Mouse (Mus musculus) kidney, embryonic 14.5 days (tissue): ENCODE data around the gene Hmg20b. TPM values are rescaled to one million over a fixed set of nuclear protein-coding genes. Genes with fewer than 3 reads are reported as not detected.

Source experiments
- ATAC-seq: fragments of 200-750 bp; cut with Nextera tagmentation; 2 replicates; pipeline ENCODE4 v1.8.0; 2017; ENCODE audit warnings: moderate number of reproducible peaks, mild to moderate bottlenecking, moderate TSS enrichment, moderate library complexity; ENCODE audit not compliant: low FRiP score, low TSS enrichment
- H3K27ac ChIP-seq: fragments of 300-500 bp; sonication (generic); 2 replicates; pipeline ENCODE4 v1.5.1; 2014; ENCODE audit warnings: low read depth, mild to moderate bottlenecking, low read length, moderate library complexity, mixed read lengths
- H3K27me3 ChIP-seq: fragments of 300-500 bp; sonication (generic); 2 replicates; pipeline ENCODE4 v1.6.1; 2014; ENCODE audit warnings: mild to moderate bottlenecking, low read length; ENCODE audit not compliant: control insufficient read depth, insufficient read depth
- H3K36me3 ChIP-seq: fragments of 300-500 bp; sonication (generic); 2 replicates; pipeline ENCODE4 v1.6.1; 2014; ENCODE audit warnings: low read length, mixed read lengths; ENCODE audit not compliant: control insufficient read depth, insufficient read depth
- H3K4me1 ChIP-seq: fragments of 300-500 bp; sonication (generic); 2 replicates; pipeline ENCODE4 v1.6.1; 2014; ENCODE audit warnings: low read length, mixed read lengths; ENCODE audit not compliant: control insufficient read depth, insufficient read depth
- H3K4me2 ChIP-seq: fragments of 300-500 bp; sonication (generic); replicated peaks from 2 replicates; pipeline ENCODE4 v1.6.1; 2014; ENCODE audit warnings: low read depth, mild to moderate bottlenecking, low read length
- H3K4me3 ChIP-seq: fragments of 300-500 bp; sonication (generic); 2 replicates; pipeline ENCODE4 v1.5.1; 2014; ENCODE audit warnings: mild to moderate bottlenecking, low read length
- H3K9ac ChIP-seq: fragments of 300-500 bp; sonication (generic); 2 replicates; pipeline ENCODE4 v1.6.1; 2014; ENCODE audit warnings: low read depth, mild to moderate bottlenecking, low read length, moderate library complexity
- H3K9me3 ChIP-seq: fragments of 300-500 bp; sonication (generic); 2 replicates; pipeline ENCODE4 v1.6.1; 2016; ENCODE audit warnings: low read length; ENCODE audit not compliant: control insufficient read depth
- WGBS: fragments of 180-500 bp; shearing (Covaris S2); extraction: QIAGEN DNeasy Blood & Tissue Kit; methylation state at CpG from one replicate; pipeline ENCODE4 v1.1.7; 2014; 5-methylcytosine and 5-hydroxymethylcytosine counted together
- polyA plus RNA-seq: library from polyadenylated mRNA; unstranded; fragments of >200 nt; fragmentation: Nextera tagmentation; extraction: Ambion mirVana; gene quantifications from 2 replicates; pipeline ENCODE4 v1.2.1, GENCODE M21; 2014

The Hmg20b gene
- polyA plus RNA-seq, 1 experiment from 2014 or later = 115 TPM

DNA sequence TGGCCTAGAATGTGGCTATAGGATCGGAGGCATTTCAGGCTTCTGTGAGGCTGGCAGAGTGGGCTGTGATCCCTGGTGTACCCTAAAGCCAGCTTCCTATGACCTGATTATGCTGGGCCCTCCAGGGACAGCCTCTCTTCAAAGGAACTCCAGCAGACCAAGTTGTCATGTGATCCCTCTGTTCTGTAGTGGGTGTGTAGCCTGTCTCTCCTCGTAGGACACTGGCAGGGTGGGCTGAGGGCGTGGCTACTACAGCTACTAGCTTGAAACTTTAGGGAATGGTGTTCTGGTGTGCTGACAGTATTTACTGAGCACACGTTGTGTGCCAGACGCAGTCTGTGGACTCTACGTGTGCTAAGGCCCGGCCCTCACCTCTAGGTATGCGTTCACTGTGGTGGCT lies 10.4 kb upstream of the Hmg20b start:
- WGBS = 66% methylated on average over 8 of the region's 8 CpGs
- no peak for ATAC-seq
- peaks cover 2% of the 10 kb centered on the region; the same call in 1 of the 2 replicates for H3K36me3 ChIP-seq

DNA sequence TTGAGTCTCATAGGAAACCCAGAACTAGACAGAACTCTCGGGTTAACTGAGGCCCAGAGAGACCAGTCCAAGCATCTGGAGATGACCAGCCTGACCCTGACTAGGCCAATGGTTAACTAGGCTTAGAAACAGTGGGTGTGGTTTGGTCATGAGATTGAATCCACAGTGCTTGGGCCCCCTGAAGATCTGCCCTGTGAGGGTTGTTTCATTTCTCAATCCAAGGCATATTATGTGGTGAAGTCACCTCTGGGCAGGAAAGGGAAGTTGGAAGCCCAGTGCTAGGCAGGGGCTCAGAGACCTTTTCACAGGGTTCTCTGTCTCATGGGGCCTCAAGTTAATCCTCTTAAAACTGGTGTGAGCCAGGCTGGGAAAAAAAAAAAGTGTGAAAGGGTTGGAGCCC lies 8.6 kb upstream of the Hmg20b start:
- Histone ChIP-seq H3K4me1 (peaks cover 27% of the 10 kb centered on the region), H3K27ac (no peak overlapping the region), H3K27me3 (peaks cover 6% of the 10 kb centered on the region), H3K4me3 (no peak overlapping the region), H3K9me3 (no peaks in the 10 kb centered on the region), H3K4me2 (peak overlapping the region; percentile 99), H3K36me3 (peaks cover 2% of the 10 kb centered on the region; the same call in 1 of the 2 replicates), H3K9ac (peak overlapping the region; percentile 76; the same call in 1 of the 2 replicates)
- 55% methylated on average over 1 of the region's 1 CpGs for WGBS
- no peak for ATAC-seq

More for the DNA sequence above, 10.4 kb upstream of the Hmg20b start:
- Histone ChIP-seq H3K9me3 (no peaks in the 10 kb centered on the region), H3K4me1 (peaks cover 39% of the 10 kb centered on the region), H3K27me3 (peaks cover 14% of the 10 kb centered on the region), H3K27ac (no peak overlapping the region), H3K9ac (no peak overlapping the region), H3K4me3 (no peak overlapping the region), H3K4me2 (no peak overlapping the region)

DNA sequence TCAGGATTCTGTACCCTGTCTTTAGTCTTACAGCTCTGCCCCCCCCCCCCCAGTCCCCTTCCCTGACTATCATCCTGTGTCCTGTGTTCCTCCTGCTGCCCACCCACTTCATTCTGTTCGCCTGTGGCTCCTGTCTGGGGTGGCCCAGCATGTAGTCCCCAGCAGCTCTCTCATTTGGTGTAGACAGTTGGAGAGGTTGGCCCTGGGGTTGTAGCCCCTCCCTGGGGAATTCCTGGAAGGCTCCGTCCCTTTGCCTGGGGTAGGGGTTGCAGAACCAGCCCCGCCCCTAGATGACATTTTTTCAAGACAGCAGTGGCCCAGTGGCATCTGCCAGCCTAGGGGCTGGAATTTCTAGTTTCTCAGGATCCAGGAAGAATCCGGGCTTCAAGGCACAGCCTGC lies 7.9 kb upstream of the Hmg20b start:
- peaks cover 2% of the 10 kb centered on the region; the same call in 1 of the 2 replicates for H3K36me3 ChIP-seq
- 40% methylated on average over 4 of the region's 4 CpGs for WGBS
- peak overlapping the region; percentile 82 for H3K4me3 ChIP-seq
- no peaks in the 10 kb centered on the region for H3K9me3 ChIP-seq
- H3K4me2 ChIP-seq = peak overlapping the region; percentile 99
- ATAC-seq = no peak
- peaks cover 21% of the 10 kb centered on the region; the same call in 1 of the 2 replicates for H3K4me1 ChIP-seq
- H3K27me3 ChIP-seq = peaks cover under 1% of the 10 kb centered on the region; the same call in 1 of the 2 replicates
- H3K9ac ChIP-seq = peak overlapping the region; percentile 76
- no peak overlapping the region for H3K27ac ChIP-seq

DNA sequence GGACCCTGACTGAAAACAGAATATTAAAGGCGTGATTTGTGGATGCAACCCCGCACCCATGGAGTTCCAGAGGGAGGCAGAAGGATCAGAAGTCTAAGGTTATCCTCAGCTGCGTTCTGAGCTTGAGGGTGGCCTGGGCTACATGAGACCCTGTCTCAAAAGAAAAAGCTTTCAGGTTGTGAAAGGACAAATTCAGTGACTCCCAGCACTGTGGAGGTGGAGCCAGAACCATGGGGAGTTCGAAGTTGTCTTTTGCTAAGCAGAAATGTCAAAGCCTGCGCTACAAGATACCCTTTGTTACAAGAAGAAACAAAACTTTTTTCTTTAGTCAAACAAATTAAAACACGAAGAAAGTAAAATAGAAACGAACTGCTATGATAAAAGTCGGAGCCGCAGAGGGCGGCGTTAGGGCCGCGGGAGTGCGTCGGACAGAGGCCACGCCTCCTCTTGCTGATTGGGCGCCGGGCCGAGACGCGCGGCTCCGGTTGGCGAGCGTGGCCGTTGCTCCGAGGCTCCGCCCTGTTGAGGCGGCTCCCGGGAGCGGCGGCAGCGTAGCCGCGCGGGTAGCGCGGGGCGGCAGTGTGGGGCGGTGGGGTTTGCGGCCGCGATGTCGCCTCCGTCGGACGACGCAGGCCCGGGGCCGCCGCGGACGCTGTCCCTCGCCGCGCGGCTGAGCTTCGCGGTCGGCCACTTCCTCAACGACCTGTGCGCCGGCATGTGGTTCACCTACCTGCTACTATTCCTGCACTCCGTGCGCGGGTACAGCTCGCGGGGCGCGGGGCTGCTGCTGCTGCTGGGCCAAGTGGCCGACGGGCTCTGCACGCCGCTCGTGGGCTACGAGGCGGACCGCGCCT lies 6.9 kb upstream of the Hmg20b start, which contains the start of gene Mfsd12:
Gene Mfsd12, plus strand, starts transcription at position 501 of the 854 bp plus-strand sequence.
- Histone ChIP-seq H3K27ac (no peak within 1 kb of the TSS), H3K4me1 (peaks cover 16% of the 10 kb centered on the region; the same call in 1 of the 2 replicates)
- 2% methylated on average over 66 of the region's 79 CpGs for WGBS

DNA sequence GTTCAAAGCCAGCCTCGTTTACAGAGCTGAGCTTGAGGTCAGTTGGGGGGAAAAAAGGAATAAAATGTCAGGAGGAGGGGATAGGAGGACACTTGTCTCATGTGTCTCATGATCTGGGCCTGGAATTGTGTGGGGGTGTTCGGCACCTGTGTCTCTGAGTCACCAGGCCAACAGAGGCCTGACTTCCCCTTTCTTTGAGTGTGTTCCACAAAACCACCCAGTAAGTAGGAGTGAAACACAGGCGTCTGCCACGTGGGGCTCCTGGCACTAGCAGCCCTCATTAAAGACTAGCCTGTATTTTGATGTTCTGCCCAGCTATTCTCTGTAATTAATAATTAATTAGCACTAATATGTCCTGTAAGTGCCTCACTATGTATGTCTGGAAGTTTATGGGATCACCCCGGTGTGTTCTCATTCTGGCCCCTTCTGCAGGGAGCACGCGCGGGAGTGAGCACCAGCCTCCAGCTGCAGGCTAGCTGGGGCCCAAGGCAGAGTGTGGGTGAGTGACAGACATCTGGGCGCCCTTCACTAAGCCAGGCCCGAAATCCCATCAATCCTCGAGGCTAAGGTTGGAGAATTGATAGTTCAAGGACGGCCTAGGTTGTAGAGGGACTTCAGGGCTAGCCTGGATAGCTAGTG lies 6.2 kb upstream of the Hmg20b start:
- no peak overlapping the region for H3K27ac ChIP-seq
- H3K27me3 ChIP-seq = no peaks in the 10 kb centered on the region
- peaks cover 16% of the 10 kb centered on the region; the same call in 1 of the 2 replicates for H3K4me1 ChIP-seq
- H3K4me2 ChIP-seq = peak overlapping the region; percentile 99
- no peak overlapping the region for H3K4me3 ChIP-seq
- no peaks in the 10 kb centered on the region for H3K36me3 ChIP-seq
- H3K9me3 ChIP-seq = no peaks in the 10 kb centered on the region
- WGBS = 50% methylated on average over 12 of the region's 12 CpGs
- no peak overlapping the region for H3K9ac ChIP-seq
- no peak for ATAC-seq

More for the DNA sequence above, 6.9 kb upstream of the Hmg20b start, which contains the start of gene Mfsd12:
- peak within 1 kb of the TSS; percentile 76 for H3K9ac ChIP-seq
- H3K27me3 ChIP-seq = no peaks in the 10 kb centered on the region
- ATAC-seq = peak; percentile 90
- H3K9me3 ChIP-seq = no peaks in the 10 kb centered on the region
- peak within 1 kb of the TSS; percentile 99 for H3K4me2 ChIP-seq
- peaks cover 2% of the 10 kb centered on the region; the same call in 1 of the 2 replicates for H3K36me3 ChIP-seq
- peak within 1 kb of the TSS; percentile 82 for H3K4me3 ChIP-seq

DNA sequence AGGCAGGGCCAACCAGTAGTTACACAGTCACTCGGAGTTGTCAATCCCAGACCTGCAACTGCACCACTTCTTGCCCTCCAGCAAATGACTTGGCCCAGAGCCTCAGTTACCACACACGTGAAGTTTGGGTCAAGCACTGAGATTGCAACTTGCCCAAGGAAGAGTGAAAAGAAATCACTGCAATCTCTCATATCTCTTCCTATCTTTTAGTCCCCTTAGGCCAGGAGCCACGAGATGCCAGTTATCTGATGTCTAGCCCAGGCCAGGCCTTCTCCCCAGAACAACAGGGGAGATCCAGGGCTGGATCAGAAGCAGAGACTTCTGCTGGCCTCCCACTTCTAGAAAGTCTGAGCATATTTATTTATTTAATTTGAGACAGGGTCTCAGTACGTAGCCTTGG lies 5.3 kb upstream of the Hmg20b start:
- 86% methylated on average over 4 of the region's 4 CpGs for WGBS
- H3K27me3 ChIP-seq = no peaks in the 10 kb centered on the region
- H3K4me1 ChIP-seq = peaks cover 12% of the 10 kb centered on the region; the same call in 1 of the 2 replicates
- ATAC-seq = no peak
- H3K27ac ChIP-seq = no peak overlapping the region
- H3K4me2 ChIP-seq = no peak overlapping the region
- no peak overlapping the region for H3K4me3 ChIP-seq
- no peaks in the 10 kb centered on the region for H3K9me3 ChIP-seq
- H3K9ac ChIP-seq = no peak overlapping the region
- no peaks in the 10 kb centered on the region for H3K36me3 ChIP-seq

DNA sequence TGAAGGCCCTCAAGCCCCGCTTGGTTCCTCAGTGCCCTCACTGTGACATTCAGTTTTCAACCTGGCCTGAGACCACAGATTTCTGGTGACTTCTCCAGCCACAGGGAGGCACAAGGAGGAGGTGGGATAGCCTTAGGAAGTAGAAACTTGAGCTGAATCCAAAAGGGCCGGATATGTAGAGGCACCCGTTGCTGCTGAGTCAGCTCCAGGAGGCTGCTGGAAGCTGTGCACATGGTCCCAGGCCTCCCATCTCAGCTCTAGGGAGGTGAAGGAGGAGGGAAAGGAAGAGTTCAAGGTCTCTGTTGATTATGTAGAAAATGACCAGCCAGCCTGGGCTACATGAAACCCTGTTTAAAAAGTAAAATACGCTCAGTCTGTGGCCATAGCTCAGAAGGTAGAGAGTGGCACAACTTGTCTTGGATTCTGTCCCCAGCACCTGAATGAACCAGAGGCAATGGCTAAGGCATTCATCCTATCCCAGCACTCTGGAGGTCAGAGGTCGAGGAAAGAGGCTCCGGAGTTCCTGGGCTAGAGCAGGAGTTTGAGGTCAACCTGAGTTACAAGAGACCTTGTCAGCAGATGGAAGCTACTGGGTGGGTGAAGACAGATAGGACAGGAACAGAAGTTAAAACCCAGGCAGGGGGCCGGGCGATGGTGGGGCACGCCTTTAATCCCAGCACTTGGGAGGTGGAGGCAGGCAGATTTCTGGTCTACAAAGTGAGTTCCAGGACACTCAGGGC lies 4.6 kb upstream of the Hmg20b start:
- no peaks in the 10 kb centered on the region for H3K9me3 ChIP-seq
- peaks cover 12% of the 10 kb centered on the region; the same call in 1 of the 2 replicates for H3K4me1 ChIP-seq
- H3K4me3 ChIP-seq = no peak overlapping the region
- no peak overlapping the region for H3K27ac ChIP-seq
- 67% methylated on average over 9 of the region's 9 CpGs for WGBS
- H3K36me3 ChIP-seq = no peaks in the 10 kb centered on the region
- no peak overlapping the region for H3K4me2 ChIP-seq
- no peak overlapping the region for H3K9ac ChIP-seq
- H3K27me3 ChIP-seq = no peaks in the 10 kb centered on the region
- no peak for ATAC-seq

DNA sequence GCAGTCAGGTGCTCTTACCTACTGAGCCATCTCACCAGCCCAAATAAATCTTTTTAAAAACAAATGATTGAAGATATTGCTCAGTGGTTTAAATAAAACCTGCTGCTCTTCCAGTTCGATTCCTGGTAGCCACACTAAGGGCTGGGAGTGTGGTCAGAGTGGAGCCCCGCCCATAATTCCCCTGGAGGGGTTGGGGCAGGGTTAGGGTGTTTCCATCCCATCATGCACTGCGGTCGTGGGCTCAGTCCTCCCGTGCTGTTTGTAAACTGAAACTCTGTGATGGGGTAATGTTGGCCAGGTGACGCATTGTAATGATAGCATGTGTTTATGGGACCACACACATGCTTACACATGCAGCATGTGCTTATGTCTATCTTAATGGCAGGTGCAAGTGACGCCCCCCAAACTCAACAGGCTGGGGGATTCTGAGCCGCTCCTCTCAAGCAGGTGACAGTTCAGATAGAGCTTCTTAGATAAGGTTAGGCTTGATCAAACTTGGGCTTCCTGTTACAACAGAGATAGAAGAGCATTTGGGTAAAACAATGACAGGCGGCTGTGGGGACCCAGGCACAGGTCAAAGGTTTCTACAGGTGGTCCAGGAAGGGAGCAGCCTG lies 1.5 kb upstream of the Hmg20b start:
- 23% methylated on average over 9 of the region's 9 CpGs for WGBS
- no peak for ATAC-seq
- no peaks in the 10 kb centered on the region for H3K9me3 ChIP-seq
- H3K27me3 ChIP-seq = no peaks in the 10 kb centered on the region
- no peak overlapping the region for H3K4me2 ChIP-seq
- no peak overlapping the region for H3K27ac ChIP-seq
- H3K36me3 ChIP-seq = peaks cover 13% of the 10 kb centered on the region; the same call in 1 of the 2 replicates
- H3K9ac ChIP-seq = no peak overlapping the region
- peaks cover 12% of the 10 kb centered on the region for H3K4me1 ChIP-seq
- H3K4me3 ChIP-seq = no peak overlapping the region
